Mouse (Mus musculus): ENCODE measurements at regions not wholly inside any gene's neighbourhood (a gene's known extent, or its start where the extent isn't known, plus 50 kb on each side); places are given as distances from the start of the nearest gene placed in this dataset.

DNA sequence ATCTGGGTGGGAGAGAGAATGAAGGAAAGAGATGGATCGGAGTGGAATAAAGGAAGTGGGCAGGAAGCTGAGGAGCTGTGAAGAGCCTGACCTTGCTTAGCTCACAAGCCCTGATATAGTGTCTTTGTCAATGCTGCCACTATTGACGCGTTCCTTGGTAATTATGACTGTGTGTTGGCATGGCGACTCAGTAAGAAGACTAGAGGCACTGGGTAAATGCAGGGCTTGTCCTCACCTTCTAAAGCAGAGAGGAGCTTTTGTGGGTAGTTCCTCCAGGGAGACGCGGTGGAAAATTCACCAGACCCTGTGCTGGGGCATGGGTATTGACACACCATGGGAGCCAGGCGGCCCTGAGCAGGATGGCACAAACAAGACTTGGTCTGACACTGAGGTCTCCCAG is 52.8 kb upstream of the Polg start:
- intact Hi-C loops (cut with DNase I): no loop called here

DNA sequence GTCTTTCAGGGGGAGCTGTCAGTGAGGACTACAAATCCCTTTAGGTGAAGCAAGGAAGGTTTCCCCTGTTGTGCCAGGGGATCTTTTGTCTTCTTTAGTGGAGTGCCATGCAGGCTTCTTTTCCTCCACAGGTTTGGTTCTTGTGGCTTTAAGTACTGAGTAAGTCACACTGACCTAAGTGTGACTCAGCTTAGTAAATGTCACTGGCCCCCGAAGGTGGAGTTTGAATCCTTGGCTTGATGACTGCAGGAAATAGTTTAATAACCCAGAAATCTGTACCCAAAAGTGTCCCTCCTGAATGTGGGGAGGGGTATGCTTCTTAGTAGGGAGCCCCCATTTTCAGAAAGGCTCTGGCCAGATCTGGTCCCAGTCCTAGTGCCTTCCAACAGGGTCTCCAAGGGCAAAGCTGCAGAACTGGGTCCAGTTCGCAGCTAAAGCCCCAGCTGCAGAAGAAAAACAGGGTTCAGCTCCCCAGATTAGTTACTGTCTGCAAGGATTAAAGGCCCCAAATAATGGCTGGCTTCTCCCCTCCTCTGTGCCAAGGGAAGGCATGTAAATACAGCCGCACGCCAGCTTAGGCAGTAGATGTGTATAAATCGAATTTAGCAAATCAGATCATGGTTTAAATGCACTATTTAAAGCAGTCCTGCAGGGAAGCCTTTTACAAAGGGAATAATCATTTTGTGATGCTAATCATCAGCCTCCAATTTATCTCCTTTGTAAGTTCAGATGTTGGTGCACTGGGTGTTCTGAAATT is 51.6 kb upstream of the Polg start:
- intact Hi-C loops (cut with DNase I): no loop called here

DNA sequence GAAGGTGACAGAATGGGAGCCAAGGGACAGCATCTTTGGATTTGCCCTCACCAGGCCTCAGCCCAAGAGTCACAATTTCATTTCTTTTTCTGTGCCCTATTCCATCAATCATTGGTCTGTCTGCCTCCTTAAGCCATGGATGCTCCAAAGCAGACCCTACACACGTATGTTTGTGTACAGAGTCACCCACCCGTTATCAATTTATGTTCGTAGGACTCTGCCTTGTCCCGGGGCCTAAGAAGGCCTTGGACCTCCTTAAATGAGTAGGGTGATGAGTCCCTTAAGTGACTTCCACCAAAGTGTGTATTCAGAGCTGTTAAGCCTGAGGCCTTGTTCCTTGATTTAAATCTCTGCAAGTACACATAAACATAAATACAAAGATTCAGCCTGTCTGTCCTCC is 50.1 kb upstream of the Polg start:
- intact Hi-C loops (cut with DNase I): no loop called here

All from adrenal gland (tissue).